Mouse (Mus musculus): ENCODE measurements at regions not wholly inside any gene's neighbourhood (a gene's known extent, or its start where the extent isn't known, plus 50 kb on each side); places are given as distances from the start of the nearest gene placed in this dataset.

- TF ChIP-seq CHD2 (IDR thresholded peaks at IDR 0.05; ENCODE audit: low read depth, low read length) (no peak), HCFC1 (IDR thresholded peaks at IDR 0.05; ENCODE audit: borderline replicate concordance, insufficient read depth, low read length) (no peak), ZNF384 (IDR thresholded peaks at IDR 0.05; ENCODE audit: low read depth, low read length) (peak; percentile 55; the same call in 1 of the 2 replicates)
These were observed 60.3 kb upstream of the Tspan2 start for GRCm38 (mm10) chr3:102674068-102674467.

Data from ES-E14 (cell line).